Mouse (Mus musculus) c-Kit-positive CD71-positive TER-119-negative erythroid progenitor cells, embryonic 14.5 days (primary cell): ENCODE results near the gene Gm21317.
"Not testable (repeated sequence)": the region's sequence is repeated elsewhere in the genome, so short reads cannot be mapped to it uniquely, and the experiment has no call there.

Source experiments
- DNase-seq: peaks from one replicate; pipeline ENCODE4 v3.0.0-alpha.2; 2013; ENCODE audit warnings: low read depth

Gm21317 gene

GRCm38 (mm10) chrY:82224927-82225326 is at the start of gene Gm21317:
Gene Gm21317, plus strand, starts transcription at chrY:82225227.
- not testable (repeated sequence) for DNase-seq
